Mouse (Mus musculus): Measurements from ENCODE around the gene Pitpnc1.

The Pitpnc1 gene

DNA sequence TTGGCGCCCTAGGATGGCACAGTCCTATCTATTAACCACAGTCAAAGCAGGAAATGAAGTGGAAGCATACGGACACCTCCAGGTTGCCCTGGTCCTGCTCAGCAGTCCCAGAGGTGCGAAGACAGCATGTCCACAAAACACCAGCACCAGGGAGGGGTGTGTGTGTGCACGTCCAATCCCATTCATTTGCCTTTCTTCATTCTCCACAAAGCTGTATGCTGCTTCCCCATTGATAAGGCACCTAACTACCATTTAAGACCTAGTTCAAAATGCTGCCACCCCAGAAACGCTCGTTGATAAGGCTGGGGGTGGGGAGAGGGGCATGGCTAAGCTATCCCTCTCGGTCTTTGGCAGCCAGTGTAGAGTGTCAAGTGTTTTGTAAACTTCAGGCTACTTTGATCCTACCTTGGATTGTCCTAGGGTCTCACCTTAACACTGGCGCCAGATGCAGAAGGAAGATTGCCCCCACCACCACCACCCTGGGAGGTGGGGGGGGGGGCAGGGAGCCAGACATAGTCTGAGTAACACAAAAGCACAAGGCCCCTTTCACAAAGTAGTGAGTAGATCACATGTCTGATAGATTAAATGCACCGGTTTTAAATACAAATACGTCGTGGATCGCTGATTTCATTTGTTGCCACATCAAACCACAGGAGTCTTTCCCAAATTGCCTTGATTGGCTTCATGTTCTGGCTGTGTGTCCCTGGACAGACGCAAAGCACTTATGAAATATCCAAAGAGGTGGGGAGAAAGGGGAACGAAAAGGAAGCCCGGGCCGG is 2.1 kb downstream of the Pitpnc1 start:
- no peak for DNase-seq (ENCODE audit: low read depth, low spot score)

DNA sequence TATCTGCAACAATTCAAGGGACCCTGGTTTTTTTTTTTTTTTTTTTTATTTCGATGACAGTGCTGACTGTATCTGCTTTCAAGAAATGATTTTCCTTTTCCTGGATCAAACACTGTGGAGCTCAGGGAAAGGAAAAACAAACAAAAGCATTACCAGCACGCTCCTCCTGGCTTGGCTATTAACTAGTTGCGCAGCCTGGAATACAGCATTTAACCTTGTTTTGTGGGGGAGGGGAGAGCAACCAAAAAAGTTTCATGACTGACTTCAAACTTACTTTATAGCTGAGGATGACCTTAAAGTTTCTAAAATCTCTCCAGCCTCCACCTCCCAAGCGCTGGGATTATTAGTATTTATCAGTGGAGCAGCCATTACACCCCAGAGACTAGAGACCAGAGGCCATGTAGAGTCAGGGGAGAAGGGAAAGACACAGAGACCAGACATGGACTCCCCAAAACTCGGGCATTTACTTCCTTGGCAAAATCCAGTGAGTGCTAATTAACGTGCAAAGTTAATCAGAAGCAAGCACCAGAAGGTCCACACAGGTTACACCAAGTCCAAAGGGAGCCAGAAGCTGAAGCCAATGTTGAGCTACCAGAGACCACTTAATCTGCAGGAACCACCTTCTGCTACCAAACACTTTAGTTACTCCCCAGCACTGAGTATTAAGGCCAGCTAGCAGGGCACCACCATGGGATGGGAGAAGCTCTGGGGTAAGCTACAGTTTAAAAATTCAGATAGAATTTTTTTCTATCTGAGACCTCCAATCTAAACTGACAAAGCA is 3.7 kb downstream of the Pitpnc1 start:
- no peak for DNase-seq (ENCODE audit: low read depth, low spot score)

DNA sequence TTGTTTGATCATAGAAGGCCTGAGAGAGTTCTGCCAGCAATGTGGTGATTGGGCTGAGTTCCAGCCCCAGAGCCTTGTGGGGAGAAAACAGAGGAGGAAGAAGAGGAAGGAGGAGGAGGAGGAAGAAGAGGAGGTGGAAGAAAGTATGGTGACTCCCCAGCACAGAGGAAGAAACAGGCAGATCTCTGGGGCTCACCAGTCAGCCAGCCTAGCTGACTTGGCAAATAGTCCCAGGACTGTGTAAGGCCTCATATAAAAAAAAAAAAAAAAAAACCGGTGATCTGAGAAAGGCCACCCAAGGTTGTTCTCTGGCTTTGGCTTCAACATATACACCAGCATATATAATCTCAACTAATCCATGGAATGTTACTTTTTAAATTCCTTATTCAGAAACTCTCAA is 4.5 kb downstream of the Pitpnc1 start:
- DNase-seq (ENCODE audit: low read depth, low spot score): no peak

DNA sequence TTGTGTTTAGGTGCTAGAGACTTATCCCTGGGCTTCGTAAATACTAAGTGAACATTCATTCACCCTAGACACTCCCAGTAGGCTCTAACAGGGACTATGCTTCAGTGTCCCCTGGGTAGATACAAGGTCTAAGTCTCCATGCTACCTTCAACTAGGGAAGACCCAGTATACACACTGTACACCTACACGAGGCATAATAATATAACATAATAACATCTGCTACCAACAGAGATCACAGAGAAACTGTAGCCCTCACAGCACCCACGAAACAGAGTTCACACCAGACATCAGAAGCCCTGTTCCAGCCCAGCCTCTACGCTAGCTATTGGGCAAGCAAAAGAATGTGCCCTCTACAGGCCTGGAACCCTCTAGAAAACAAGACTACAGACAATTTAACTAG is 5.5 kb downstream of the Pitpnc1 start:
- DNase-seq (ENCODE audit: low read depth, low spot score): no peak

DNA sequence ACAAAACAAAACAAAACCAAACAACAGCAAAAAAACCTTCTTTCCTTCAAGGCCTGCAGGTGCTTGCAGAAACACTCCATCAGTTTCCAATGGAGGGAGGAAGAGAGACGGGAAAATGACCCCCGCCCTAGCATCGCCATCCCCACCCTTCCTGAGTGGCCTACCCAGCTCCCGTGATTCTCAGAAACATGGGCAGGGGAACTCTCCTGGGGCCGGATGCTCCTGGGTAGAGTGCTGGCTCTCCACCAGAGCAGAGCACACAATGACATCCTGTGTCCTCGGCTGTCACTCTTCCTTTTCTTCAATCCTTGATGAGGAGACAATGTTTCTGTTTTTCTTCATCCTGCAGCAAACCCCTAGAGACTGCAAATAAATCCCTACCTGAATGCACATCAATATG is 6.4 kb downstream of the Pitpnc1 start:
- no peak for DNase-seq (ENCODE audit: low read depth, low spot score)

DNA sequence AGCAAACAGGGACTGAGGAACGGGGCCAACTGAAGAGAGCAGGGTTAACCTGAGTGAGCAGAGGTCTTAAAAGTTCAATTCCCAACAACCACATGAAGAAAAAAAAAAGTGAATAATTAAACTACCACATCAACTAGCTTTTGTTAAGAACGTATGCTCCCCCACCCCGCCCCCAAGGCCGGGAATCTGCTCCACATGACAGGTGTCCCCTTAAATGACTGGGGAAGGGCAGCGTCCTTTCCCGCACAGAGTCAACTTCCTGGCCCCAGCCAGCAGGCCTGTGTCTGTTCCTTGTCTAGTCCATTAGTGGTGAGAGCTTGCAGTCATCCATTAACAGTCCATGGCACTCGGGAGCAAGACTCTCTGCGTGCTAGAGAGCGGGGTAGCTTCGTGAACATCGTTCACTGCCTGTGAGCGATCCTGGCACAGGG is 7.2 kb downstream of the Pitpnc1 start:
- no peak for DNase-seq (ENCODE audit: low read depth, low spot score)

DNA sequence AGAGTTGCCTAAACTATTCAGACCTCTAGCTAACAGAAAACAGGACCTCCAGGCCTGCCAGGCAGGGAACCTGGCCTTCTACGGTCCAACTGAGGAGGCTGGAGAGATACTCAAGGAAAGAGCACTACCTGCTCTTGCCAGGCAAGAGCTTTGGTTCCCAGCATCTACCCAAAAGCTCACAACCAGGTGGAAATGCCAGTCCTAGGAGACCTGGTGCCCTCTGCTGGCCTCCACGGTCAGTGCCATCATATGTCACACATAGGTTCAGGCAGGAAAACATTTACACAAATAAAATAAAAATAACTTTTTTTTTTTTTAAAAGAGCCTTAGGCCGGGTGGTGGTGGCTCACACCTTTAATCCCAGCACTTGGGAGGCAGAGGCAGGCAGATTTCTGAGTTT is 8.0 kb downstream of the Pitpnc1 start:
- DNase-seq (ENCODE audit: low read depth, low spot score): peak; percentile 78

DNA sequence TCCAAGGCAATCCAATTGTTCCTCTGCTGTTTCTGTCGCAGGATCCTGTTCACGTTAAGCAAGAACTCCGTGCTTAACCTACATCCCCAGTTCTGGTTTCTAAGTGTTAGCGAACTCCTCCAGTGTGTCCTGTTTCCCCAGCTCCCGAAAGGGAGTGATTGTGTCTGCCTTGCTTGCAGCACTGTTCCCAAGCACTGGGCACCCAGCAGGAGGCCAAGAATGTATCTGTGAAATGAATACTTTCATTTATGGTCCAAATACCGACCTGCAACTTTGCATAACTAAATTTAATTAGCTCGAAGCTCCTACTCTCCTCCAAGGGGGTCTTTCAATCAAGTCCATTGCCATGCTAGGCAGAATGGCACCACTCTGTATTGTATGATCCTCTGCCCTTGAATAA is 10.7 kb downstream of the Pitpnc1 start:
- no peak for DNase-seq (ENCODE audit: low read depth, low spot score)

DNA sequence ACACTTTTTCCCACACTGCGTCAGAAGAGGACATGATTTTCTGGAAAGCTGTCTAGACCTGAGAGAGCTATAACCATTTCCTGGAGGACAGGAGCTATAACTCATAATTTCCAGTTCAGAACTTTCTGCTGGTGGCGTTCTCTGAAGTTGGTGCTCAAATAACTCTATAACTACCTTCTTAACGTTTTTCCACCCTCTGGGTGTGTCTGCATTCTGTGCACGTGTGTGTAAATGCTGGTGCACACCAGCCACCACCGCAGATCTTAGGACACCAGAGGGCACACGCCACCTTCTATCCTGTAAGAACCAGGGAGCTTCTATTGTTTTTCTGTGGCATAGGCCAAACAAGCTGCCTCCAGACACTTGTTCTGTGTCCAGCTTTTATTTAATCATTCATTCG is 11.5 kb downstream of the Pitpnc1 start:
- no peak for DNase-seq (ENCODE audit: low read depth, low spot score)

DNA sequence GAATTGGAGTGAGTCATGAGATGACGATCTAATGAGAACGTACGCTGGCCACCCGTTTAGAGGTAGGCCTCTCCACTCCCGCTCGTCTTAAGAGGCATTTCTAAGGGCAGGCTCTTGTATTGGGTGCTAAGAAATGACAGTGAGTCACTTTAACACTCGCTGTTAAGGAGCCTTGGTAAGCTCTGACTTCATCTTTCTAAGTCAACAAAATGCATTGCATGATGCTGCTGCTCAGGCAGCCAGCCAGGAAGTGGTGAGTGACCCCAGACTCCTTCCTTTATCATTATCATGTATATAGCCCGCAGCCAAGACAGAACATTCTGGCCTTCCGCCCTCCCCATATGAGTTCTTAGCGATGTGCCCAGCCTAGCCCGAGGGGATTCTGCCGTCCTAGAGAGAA is 12.2 kb downstream of the Pitpnc1 start:
- DNase-seq (ENCODE audit: low read depth, low spot score): peak; percentile 42

DNA sequence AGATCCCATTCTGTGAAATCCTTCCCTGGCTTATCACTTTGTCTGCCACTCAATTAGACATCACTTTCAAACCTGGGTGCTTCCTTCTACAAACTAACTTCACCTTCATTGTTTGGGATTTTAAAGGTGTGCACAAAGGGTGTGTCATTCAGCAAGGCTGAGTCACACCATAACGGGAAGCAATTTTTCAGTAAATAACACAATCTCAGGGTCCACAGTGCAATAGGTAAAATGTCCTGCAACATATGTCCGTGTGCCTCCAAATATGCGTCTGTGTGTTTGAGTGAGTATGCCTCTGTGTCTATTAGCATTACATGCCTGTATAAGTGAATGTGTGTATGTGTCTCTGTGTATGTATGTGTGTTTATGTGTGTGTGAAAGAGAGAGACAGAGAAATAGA is 13.2 kb downstream of the Pitpnc1 start:
- DNase-seq (ENCODE audit: low read depth, low spot score): no peak

DNA sequence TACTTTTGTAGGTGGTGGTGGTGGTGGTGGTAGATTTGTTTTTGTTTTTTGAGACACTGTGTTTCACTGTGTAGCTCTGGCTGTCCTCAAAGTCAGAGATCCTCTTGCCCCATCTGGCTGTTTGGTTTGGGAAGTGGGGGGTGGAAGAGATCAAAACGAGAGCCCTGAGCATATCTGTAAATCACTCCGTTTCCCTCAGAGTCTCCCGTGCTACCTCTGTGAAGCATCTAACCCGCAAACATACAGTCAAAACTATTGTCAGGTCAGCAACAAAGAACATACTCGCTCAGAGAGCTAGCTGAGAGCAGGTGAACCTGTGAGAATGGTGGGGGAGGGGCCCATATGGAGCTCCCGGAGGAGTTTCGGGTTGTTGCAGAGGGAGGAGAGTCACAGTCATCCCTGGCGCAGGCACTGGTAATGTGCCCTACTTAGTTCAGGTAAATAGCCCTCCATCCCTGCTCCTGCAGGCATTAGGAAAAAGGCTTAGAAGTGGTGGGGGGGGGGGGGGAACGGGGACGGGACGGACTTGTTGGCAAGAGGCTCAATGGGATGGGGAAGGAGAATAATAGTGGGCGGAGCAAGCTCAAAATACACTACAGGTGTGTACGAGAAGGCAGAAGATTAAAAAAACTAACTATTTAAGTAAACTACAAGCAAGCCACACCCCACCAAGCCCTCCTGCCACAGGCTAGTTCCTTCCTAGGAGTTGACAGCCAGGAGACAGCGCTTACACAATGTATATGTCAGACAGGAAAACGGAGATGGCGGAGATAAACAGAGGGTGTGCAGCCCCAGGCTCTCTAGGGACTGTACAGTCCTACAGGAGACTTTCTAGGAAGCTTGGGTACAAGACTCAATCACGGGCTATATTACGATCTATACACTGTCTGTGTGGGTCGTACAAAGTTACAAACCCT is 15.7 kb downstream of the Pitpnc1 start:
- DNase-seq (ENCODE audit: low read depth, low spot score): peak; percentile 44

DNA sequence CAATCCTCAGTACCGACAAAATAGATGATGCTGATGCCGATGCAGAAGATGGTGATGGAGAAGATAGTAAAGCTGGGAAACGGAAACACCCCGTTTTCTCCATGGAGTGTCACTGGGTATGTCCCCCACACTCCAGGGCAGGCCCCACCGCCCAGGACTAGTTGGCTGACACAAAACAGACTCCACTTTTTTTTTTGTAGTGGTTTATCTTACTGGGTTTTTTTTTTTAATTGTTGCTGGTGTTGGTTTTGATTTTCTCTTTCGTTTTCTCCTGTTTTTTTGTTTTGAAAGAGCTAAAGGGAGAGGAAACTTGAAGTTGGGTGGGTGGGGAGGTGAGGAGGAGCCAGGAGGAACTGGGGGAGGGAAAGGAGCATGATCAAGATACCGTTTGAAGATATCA is 18.4 kb downstream of the Pitpnc1 start:
- no peak for DNase-seq (ENCODE audit: low read depth, low spot score)

DNA sequence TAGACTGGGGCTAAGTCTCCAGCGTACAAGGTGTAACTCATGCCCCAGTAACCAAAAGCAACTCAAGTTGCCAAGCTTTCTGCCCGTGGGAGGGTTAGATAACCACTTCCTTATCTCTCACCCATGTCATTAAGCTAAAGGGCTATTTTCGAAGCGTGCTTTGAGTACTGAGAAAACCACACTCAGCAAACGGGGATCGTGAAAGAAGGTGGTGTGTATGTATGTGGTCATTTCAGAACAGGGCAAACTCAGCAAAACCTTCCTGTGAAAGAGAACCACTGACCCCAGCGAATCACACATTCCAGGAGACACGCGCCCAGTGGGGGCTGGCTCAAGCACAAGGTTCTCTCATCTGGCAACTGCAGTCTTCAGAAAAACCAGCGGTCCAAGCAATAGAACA is 19.4 kb downstream of the Pitpnc1 start:
- DNase-seq (ENCODE audit: low read depth, low spot score): no peak

DNA sequence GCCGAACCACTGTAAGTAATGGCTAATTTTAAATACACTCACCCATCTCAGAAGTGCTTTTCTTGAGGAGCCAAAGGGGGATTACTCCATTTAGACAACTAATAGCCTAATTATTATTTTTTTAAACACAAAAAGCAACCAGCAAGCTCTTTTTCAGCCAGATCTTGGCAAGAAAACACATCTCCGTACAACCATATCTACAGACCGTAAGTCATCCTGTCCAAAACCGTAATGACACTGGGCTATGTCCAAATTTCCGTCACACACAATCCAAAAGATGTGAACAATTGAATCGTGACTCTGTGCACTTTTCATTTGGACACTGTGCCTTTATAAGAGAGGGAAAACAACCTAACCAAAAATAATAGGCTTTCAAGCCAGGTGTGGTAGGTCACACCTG is 20.4 kb downstream of the Pitpnc1 start:
- DNase-seq (ENCODE audit: low read depth, low spot score): no peak

DNA sequence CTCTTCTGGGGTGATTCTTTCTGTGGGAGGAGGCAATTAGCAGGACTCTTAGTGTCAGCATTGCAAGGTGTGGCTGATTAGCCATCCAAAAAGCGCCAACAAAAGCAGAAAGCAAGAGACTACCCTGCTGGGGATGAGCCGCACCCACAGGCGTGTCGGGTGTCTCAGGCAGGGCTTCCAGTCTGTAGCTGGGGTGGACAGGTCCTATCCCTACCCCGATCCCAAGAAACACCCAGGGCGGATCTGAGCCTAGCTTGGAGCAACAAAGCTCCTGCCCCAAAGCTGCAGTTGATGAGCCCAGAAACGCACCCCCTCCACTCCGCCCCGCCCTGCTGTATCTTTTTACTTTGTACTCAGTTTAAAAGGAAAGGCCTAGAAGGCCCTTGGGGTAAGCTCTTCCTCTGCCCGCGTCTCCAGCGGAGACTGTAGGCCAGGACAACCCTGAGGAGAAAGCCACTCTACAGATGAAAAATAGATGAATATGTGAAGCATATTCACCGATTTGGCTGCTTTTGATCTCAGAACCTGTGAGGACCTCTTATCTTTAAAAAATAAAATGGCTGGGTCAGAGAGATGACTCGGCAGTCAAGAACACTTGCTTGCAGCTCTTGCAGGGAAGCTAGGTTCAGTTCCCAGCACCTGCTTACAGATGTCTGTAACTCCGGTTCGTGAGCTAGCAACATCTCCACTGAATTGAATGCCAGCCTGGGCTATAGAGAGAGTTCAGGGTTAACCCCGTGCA is 21.2 kb downstream of the Pitpnc1 start:
- DNase-seq (ENCODE audit: low read depth, low spot score): peak; percentile 93

DNA sequence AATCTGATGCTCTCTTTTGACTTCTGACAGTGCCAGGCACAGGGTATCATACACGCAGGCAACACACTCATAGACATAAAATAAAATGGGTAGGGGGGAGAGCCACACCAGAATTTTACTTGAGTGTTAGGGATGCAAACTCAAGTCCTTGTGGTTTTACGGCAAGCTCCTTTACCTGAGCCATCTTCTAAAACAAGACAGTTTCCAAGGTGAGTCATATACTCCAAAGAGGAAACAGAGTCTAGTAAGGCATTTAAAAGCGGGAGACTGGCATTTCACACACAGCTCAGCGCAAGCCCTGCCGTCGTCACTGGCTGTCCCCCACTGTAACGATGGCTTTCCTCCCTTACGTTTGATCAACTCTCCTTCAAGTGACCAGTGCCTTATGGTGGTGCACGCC is 22.6 kb downstream of the Pitpnc1 start:
- DNase-seq (ENCODE audit: low read depth, low spot score): no peak

DNA sequence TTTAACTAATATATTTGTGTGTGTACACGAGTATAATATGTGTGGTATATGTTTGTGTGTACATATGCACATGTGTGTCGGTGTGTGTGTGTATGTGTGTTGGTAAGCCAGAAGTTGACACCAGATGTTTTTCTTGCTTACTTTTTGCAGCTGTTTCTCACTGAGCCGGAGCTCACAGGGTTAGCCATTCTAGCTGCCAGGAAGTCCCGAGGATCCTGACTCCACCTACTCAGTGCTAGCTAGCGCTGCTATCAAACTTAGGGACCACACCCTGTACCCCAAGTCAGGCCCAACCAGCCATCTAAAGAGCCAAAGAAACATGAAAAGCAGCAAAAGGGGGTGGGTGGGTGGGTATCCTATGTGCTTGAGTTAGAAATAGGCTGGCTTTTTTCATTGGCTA is 23.1 kb downstream of the Pitpnc1 start:
- DNase-seq (ENCODE audit: low read depth, low spot score): no peak

DNA sequence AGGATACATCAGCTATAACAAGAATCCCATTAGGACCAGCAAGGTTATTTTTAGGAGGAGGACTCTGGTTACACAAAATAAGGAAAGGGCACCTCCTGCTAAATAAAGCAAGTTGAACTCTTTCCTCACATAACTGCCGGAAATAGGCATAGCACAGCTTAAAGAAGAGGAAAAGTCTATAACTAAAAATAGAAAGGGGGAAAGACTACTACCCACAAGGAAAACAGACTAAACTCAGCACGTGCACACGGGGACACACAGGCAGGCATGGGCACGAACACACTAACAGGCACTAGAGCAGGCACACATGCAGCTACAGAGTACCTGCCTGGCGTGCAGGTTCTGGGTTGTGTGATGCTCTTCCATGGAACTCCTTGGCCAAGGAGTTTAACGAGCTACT is 23.8 kb downstream of the Pitpnc1 start:
- no peak for DNase-seq (ENCODE audit: low read depth, low spot score)

DNA sequence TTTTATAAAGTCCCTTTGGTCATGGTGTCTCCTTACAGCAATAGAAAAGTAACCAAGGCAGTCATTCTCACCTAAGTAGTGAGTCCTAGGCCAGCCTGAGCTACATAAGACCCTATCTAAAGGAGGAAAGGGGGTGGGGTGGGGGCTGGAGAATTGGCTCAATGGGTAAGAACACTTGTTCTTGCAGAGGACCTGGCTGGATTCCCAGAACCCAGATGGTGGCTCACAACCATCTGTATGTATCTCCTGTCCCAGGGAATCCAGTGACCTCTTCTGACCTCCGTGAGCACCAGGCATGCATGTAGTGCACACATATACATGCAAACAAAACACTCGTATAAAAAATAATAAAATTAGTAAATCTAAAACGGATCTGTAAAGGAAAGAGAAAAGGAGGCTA is 24.8 kb downstream of the Pitpnc1 start:
- DNase-seq (ENCODE audit: low read depth, low spot score): no peak

All from ZHBTc4 (cell line).